8 mouse cellular contexts compared by ENCODE assay signal in genomic region chr8:119909944-119910546, GRCm38 (mm10). TPM values are rescaled to one million over a fixed set of nuclear protein-coding genes. Genes with fewer than 3 reads are reported as not detected.
A peak's percentile ranks its signal among the peaks of the same experiment; 100 is the strongest.
DNase-seq lines count a peak whose midpoint lies in the region; ATAC-seq and TF ChIP-seq lines count a peak whose summit lies in the region.

Usp10 (plus strand) TSS chr8:119910360.

- H3K9me3 ChIP-seq in forebrain, embryonic 16.5 days (ENCODE audit: control insufficient read depth, low read length): no peaks in the 10 kb centered on the region
- H3K9me3 ChIP-seq in hindbrain, embryonic 15.5 days: no peaks in the 10 kb centered on the region
- no peaks in the 10 kb centered on the region for H3K9me3 ChIP-seq in liver, embryonic 15.5 days (replicated peaks)

- H3K4me2 ChIP-seq in forebrain, embryonic 16.5 days (ENCODE audit: low read length): peak within 1 kb of the TSS; percentile 74
- peak within 1 kb of the TSS; percentile 87 for H3K4me2 ChIP-seq in hindbrain, embryonic 15.5 days
- H3K4me2 ChIP-seq in liver, embryonic 15.5 days: peak within 1 kb of the TSS; percentile 92

- WGBS in lung, adult 2 months: 29% methylated on average over 13 of the region's 13 CpGs
- WGBS in forebrain, embryonic 16.5 days: 25% methylated on average over 13 of the region's 13 CpGs
- 21% methylated on average over 13 of the region's 13 CpGs for WGBS in hindbrain, embryonic 15.5 days
- 16% methylated on average over 13 of the region's 13 CpGs for WGBS in liver, embryonic 15.5 days (ENCODE audit: insufficient replicate concordance)

- peak within 1 kb of the TSS; percentile 100 for H3K4me3 ChIP-seq in lung, adult 2 months (replicated peaks; ENCODE audit: extremely low read depth, low read depth, low read length)
- H3K4me3 ChIP-seq in forebrain, embryonic 16.5 days (replicated peaks; ENCODE audit: low read length): peak within 1 kb of the TSS; percentile 67
- peak within 1 kb of the TSS; percentile 83 for H3K4me3 ChIP-seq in hindbrain, embryonic 15.5 days
- peak within 1 kb of the TSS; percentile 90 for H3K4me3 ChIP-seq in liver, embryonic 15.5 days (replicated peaks)

- peaks cover 15% of the 10 kb centered on the region for H3K4me1 ChIP-seq in lung, adult 2 months (ENCODE audit: control insufficient read depth, insufficient read depth, low read length)
- H3K4me1 ChIP-seq in forebrain, embryonic 16.5 days (replicated peaks; ENCODE audit: control insufficient read depth, insufficient read depth, low read length): peaks cover 35% of the 10 kb centered on the region
- peaks cover 41% of the 10 kb centered on the region for H3K4me1 ChIP-seq in hindbrain, embryonic 15.5 days (replicated peaks)
- H3K4me1 ChIP-seq in liver, embryonic 15.5 days (replicated peaks): peaks cover 65% of the 10 kb centered on the region

- no peaks in the 10 kb centered on the region for H3K36me3 ChIP-seq in forebrain, embryonic 16.5 days (ENCODE audit: control insufficient read depth, insufficient read depth)
- no peaks in the 10 kb centered on the region for H3K36me3 ChIP-seq in hindbrain, embryonic 15.5 days
- H3K36me3 ChIP-seq in liver, embryonic 15.5 days (replicated peaks): no peaks in the 10 kb centered on the region

- TF ChIP-seq CTCF in lung, adult 2 months (IDR thresholded peaks at IDR 0.05; ENCODE audit: insufficient read depth, low read length): no peak

- TF ChIP-seq POLR2A in lung, adult 2 months (IDR thresholded peaks at IDR 0.05; ENCODE audit: borderline replicate concordance, extremely low read depth, low read depth, low read length): no peak

- H3K27ac ChIP-seq in forebrain, embryonic 16.5 days (ENCODE audit: low read length): peak within 1 kb of the TSS; percentile 93
- H3K27ac ChIP-seq in hindbrain, embryonic 15.5 days (replicated peaks): peak within 1 kb of the TSS; percentile 95
- peak within 1 kb of the TSS; percentile 98 for H3K27ac ChIP-seq in liver, embryonic 15.5 days (replicated peaks)

- H3K9ac ChIP-seq in forebrain, embryonic 16.5 days (replicated peaks; ENCODE audit: low read depth, low read length): peak within 1 kb of the TSS; percentile 96
- peak within 1 kb of the TSS; percentile 85 for H3K9ac ChIP-seq in hindbrain, embryonic 15.5 days
- peak within 1 kb of the TSS; percentile 91 for H3K9ac ChIP-seq in liver, embryonic 15.5 days

- H3K27me3 ChIP-seq in forebrain, embryonic 16.5 days (replicated peaks; ENCODE audit: control insufficient read depth, insufficient read depth, low read length): 0 out of 2 replicates have a peak, but pooled peaks cover 2% of the 10 kb centered on the region
- H3K27me3 ChIP-seq in hindbrain, embryonic 15.5 days: no peaks in the 10 kb centered on the region
- H3K27me3 ChIP-seq in liver, embryonic 15.5 days: peaks cover 6% of the 10 kb centered on the region

- no peak for DNase-seq in lung, adult 2 months
- DNase-seq in lung, postnatal 4 days: no peak
- DNase-seq in adrenal gland, postnatal 10 days: no peak
- DNase-seq in spleen, adult 12 weeks (ENCODE audit: low spot score): no peak
- no peak for DNase-seq in urinary bladder, postnatal 36 days (ENCODE audit: low spot score in 2 of 2)

- peak; percentile 16; the same call in 1 of the 2 replicates for ATAC-seq in forebrain, embryonic 16.5 days
- peak; percentile 23; the same call in 1 of the 2 replicates for ATAC-seq in hindbrain, embryonic 15.5 days (ENCODE audit: low FRiP score, low read depth)
- ATAC-seq in liver, embryonic 15.5 days (ENCODE audit: insufficient read depth): peak; percentile 49

RNA-seq across cellular contexts. Expression of gene Usp10, which starts in this region (rescaled TPM):
- 70.9 and 78.1 TPM in 2 replicates for polyA plus RNA-seq in lung, adult 2 months (2012; rRNA removed)
- 100 to 1,000 TPM in 1 of 2 experiments, 10 to 100 TPM in 1; 92.2 to 106 TPM for total RNA-seq in adrenal gland, postnatal 10 days (2021)
- 158 TPM in 2 replicates for polyA plus RNA-seq in forebrain, embryonic 16.5 days (2015; fragmentation: Nextera tagmentation; extraction: Ambion mirVana)
- 126 and 135 TPM in 2 replicates for polyA plus RNA-seq in hindbrain, embryonic 15.5 days (2015; fragmentation: Nextera tagmentation; extraction: Ambion mirVana)
- 76.7 and 91.5 TPM in 2 replicates for polyA plus RNA-seq in liver, embryonic 15.5 days (2015; fragmentation: Nextera tagmentation; extraction: Ambion mirVana)
